Mouse (Mus musculus) heart, embryonic 15.5 days (tissue): Measurements from ENCODE around the gene Gnb3. TPM values are rescaled to one million over a fixed set of nuclear protein-coding genes. Genes with fewer than 3 reads are reported as not detected.
"Not testable (repeated sequence)": the region's sequence is repeated elsewhere in the genome, so short reads cannot be mapped to it uniquely, and the experiment has no call there.

Experiments
- ATAC-seq: fragments of 200-750 bp; cut with Nextera tagmentation; replicated peaks from 2 replicates; pipeline ENCODE4 v1.8.0; 2017; ENCODE audit warnings: low read depth, moderate TSS enrichment; ENCODE audit not compliant: insufficient number of reproducible peaks, insufficient read depth, low FRiP score
- H3K27ac ChIP-seq: fragments of 300-500 bp; sonication (generic); 2 replicates; pipeline ENCODE4 v1.5.1; 2015; ENCODE audit warnings: mild to moderate bottlenecking, inconsistent platforms
- H3K27me3 ChIP-seq: fragments of 300-500 bp; sonication (generic); 2 replicates; pipeline ENCODE4 v1.6.1; 2015; ENCODE audit warnings: inconsistent platforms
- H3K36me3 ChIP-seq: fragments of 300-500 bp; sonication (generic); 2 replicates; pipeline ENCODE4 v1.6.1; 2015; ENCODE audit warnings: mild to moderate bottlenecking, inconsistent platforms
- H3K4me1 ChIP-seq: fragments of 300-500 bp; sonication (generic); replicated peaks from 2 replicates; pipeline ENCODE4 v1.6.1; 2015; ENCODE audit warnings: inconsistent platforms
- H3K4me2 ChIP-seq: fragments of 300-500 bp; sonication (generic); 2 replicates; pipeline ENCODE4 v1.6.1; 2015; ENCODE audit warnings: inconsistent platforms, mild to moderate bottlenecking, moderate library complexity
- H3K4me3 ChIP-seq: fragments of 300-500 bp; sonication (generic); 2 replicates; pipeline ENCODE4 v1.5.1; 2015; ENCODE audit warnings: mild to moderate bottlenecking, inconsistent platforms
- H3K9ac ChIP-seq: fragments of 300-500 bp; sonication (generic); 2 replicates; pipeline ENCODE4 v1.6.1; 2015; ENCODE audit warnings: mild to moderate bottlenecking, inconsistent platforms
- H3K9me3 ChIP-seq: fragments of 300-500 bp; sonication (generic); replicated peaks from 2 replicates; pipeline ENCODE4 v1.6.1; 2016; ENCODE audit warnings: inconsistent platforms
- WGBS: fragments of 180-500 bp; shearing (Covaris S2); methylation state at CpG from one replicate; pipeline ENCODE4 v1.1.7; 2015; ENCODE audit warnings: mixed read lengths; 5-methylcytosine and 5-hydroxymethylcytosine counted together
- polyA plus RNA-seq: library from polyadenylated mRNA; unstranded; fragments of >200 nt; fragmentation: Nextera tagmentation; extraction: Ambion mirVana; gene quantifications from 2 replicates; pipeline ENCODE4 v1.2.1, GENCODE M21; 2015

Gene Gnb3
- polyA plus RNA-seq, 1 experiment from 2014 or later: 5.2 TPM

GRCm38 (mm10) chr6:124813496-124813895 is 26.6 kb downstream of the Gnb3 start:
- WGBS: 0% methylated on average over 18 of the region's 18 CpGs
- Histone ChIP-seq H3K4me3 (peak overlapping the region; percentile 87), H3K27ac (peak overlapping the region; percentile 98), H3K27me3 (no peaks in the 10 kb centered on the region), H3K9me3 (no peaks in the 10 kb centered on the region), H3K9ac (peak overlapping the region; percentile 89), H3K4me2 (peak overlapping the region; percentile 73), H3K4me1 (peaks cover 42% of the 10 kb centered on the region), H3K36me3 (peaks cover 57% of the 10 kb centered on the region)
- peak; percentile 73 for ATAC-seq

GRCm38 (mm10) chr6:124812848-124813247 is 27.2 kb downstream of the Gnb3 start:
- Histone ChIP-seq H3K4me2 (peak overlapping the region; percentile 73), H3K36me3 (peaks cover 51% of the 10 kb centered on the region), H3K27ac (peak overlapping the region; percentile 98), H3K9me3 (no peaks in the 10 kb centered on the region), H3K9ac (peak overlapping the region; percentile 89), H3K27me3 (no peaks in the 10 kb centered on the region), H3K4me1 (peaks cover 47% of the 10 kb centered on the region), H3K4me3 (peak overlapping the region; percentile 87)
- WGBS: 16% methylated on average over 9 of the region's 9 CpGs
- ATAC-seq: no peak

GRCm38 (mm10) chr6:124811701-124812560 is 28.1 kb downstream of the Gnb3 start:
- peak overlapping the region; percentile 87 for H3K4me3 ChIP-seq
- H3K9ac ChIP-seq: peak overlapping the region; percentile 89
- peak overlapping the region; percentile 73 for H3K4me2 ChIP-seq
- H3K4me1 ChIP-seq: peaks cover 50% of the 10 kb centered on the region
- H3K9me3 ChIP-seq: no peaks in the 10 kb centered on the region
- H3K27ac ChIP-seq: peak overlapping the region; percentile 98
- ATAC-seq: no peak
- no peaks in the 10 kb centered on the region for H3K27me3 ChIP-seq
- WGBS: 71% methylated on average over 24 of the region's 24 CpGs
- H3K36me3 ChIP-seq: peaks cover 42% of the 10 kb centered on the region

GRCm38 (mm10) chr6:124811403-124811665 is 28.7 kb downstream of the Gnb3 start:
- no peak overlapping the region for H3K9ac ChIP-seq
- ATAC-seq: no peak
- 75% methylated on average over 4 of the region's 4 CpGs for WGBS
- peak overlapping the region; percentile 98; the same call in 1 of the 2 replicates for H3K27ac ChIP-seq
- no peaks in the 10 kb centered on the region for H3K9me3 ChIP-seq
- H3K4me2 ChIP-seq: peak overlapping the region; percentile 73; the same call in 1 of the 2 replicates
- H3K4me1 ChIP-seq: peaks cover 54% of the 10 kb centered on the region
- 0 out of 2 replicates have a peak overlapping the region, but pooled peaks have one; percentile 5 for H3K4me3 ChIP-seq
- peaks cover 36% of the 10 kb centered on the region for H3K36me3 ChIP-seq
- no peaks in the 10 kb centered on the region for H3K27me3 ChIP-seq

- not testable (repeated sequence) for H3K4me3 ChIP-seq, H3K27me3 ChIP-seq, ATAC-seq, H3K9ac ChIP-seq, H3K9me3 ChIP-seq
- Histone ChIP-seq H3K36me3 (peaks cover 32% of the 10 kb centered on the region), H3K27ac (peak overlapping the region; percentile 91), H3K4me2 (0 out of 2 replicates have a peak overlapping the region, but pooled peaks have one; percentile 86), H3K4me1 (peaks cover 60% of the 10 kb centered on the region)
- 76% methylated on average over 11 of the region's 11 CpGs for WGBS
Measured at GRCm38 (mm10) chr6:124810566-124811402, 29.3 kb downstream of the Gnb3 start.

- peak overlapping the region; percentile 86 for H3K4me2 ChIP-seq
- peak overlapping the region; percentile 57 for H3K4me3 ChIP-seq
- 43% methylated on average over 14 of the region's 14 CpGs for WGBS
- peaks cover 65% of the 10 kb centered on the region for H3K4me1 ChIP-seq
- peak overlapping the region; percentile 91 for H3K27ac ChIP-seq
- H3K27me3 ChIP-seq: no peaks in the 10 kb centered on the region
- peaks cover 24% of the 10 kb centered on the region for H3K36me3 ChIP-seq
- no peak for ATAC-seq
- H3K9ac ChIP-seq: peak overlapping the region; percentile 75
- H3K9me3 ChIP-seq: no peaks in the 10 kb centered on the region
Measured at GRCm38 (mm10) chr6:124809775-124810538, 30.1 kb downstream of the Gnb3 start.

GRCm38 (mm10) chr6:124809052-124809774 is 30.9 kb downstream of the Gnb3 start:
- peak; percentile 30 for ATAC-seq

GRCm38 (mm10) chr6:124808358-124809012 is 31.6 kb downstream of the Gnb3 start, which contains the start of gene Spsb2:
Gene Spsb2, plus strand, starts transcription at chr6:124808661.
- Histone ChIP-seq H3K36me3 (peaks cover 23% of the 10 kb centered on the region), H3K9me3 (no peaks in the 10 kb centered on the region), H3K9ac (peak within 1 kb of the TSS; percentile 75), H3K4me3 (peak within 1 kb of the TSS; percentile 57), H3K27me3 (no peaks in the 10 kb centered on the region), H3K27ac (peak within 1 kb of the TSS; percentile 91), H3K4me2 (peak within 1 kb of the TSS; percentile 86), H3K4me1 (peaks cover 57% of the 10 kb centered on the region)
- WGBS: 3% methylated on average over 29 of the region's 29 CpGs
- ATAC-seq: peak; percentile 58

More at GRCm38 (mm10) chr6:124809052-124809774, 30.9 kb downstream of the Gnb3 start:
- under 1% methylated on average over 35 of the region's 35 CpGs for WGBS
- peak overlapping the region; percentile 91 for H3K27ac ChIP-seq
- H3K27me3 ChIP-seq: no peaks in the 10 kb centered on the region
- peaks cover 23% of the 10 kb centered on the region for H3K36me3 ChIP-seq
- H3K9me3 ChIP-seq: no peaks in the 10 kb centered on the region
- H3K4me2 ChIP-seq: peak overlapping the region; percentile 86
- peak overlapping the region; percentile 57 for H3K4me3 ChIP-seq
- peak overlapping the region; percentile 75 for H3K9ac ChIP-seq
- H3K4me1 ChIP-seq: peaks cover 58% of the 10 kb centered on the region

- Histone ChIP-seq H3K4me2 (peak overlapping the region; percentile 86), H3K9me3 (no peaks in the 10 kb centered on the region), H3K9ac (no peak overlapping the region), H3K4me3 (peak overlapping the region; percentile 57), H3K4me1 (peaks cover 57% of the 10 kb centered on the region), H3K27ac (peak overlapping the region; percentile 91), H3K27me3 (no peaks in the 10 kb centered on the region), H3K36me3 (peaks cover 23% of the 10 kb centered on the region)
- WGBS: 63% methylated on average over 6 of the region's 6 CpGs
- ATAC-seq: no peak
Measured at GRCm38 (mm10) chr6:124807986-124808357, 32.1 kb downstream of the Gnb3 start.

- Histone ChIP-seq H3K36me3 (peaks cover 23% of the 10 kb centered on the region), H3K4me3 (no peak overlapping the region), H3K4me1 (peaks cover 53% of the 10 kb centered on the region), H3K9ac (no peak overlapping the region), H3K9me3 (no peaks in the 10 kb centered on the region), H3K27me3 (no peaks in the 10 kb centered on the region), H3K4me2 (no peak overlapping the region), H3K27ac (peak overlapping the region; percentile 91)
- no peak for ATAC-seq
- 48% methylated on average over 4 of the region's 4 CpGs for WGBS
Measured at GRCm38 (mm10) chr6:124807366-124807765, 32.7 kb downstream of the Gnb3 start.
